Mouse (Mus musculus) megakaryocyte, embryonic 14.5 days (primary cell): ENCODE results near the gene Gprin1. TPM values are rescaled to one million over a fixed set of nuclear protein-coding genes. Genes with fewer than 3 reads are reported as not detected.

Experiments
- H3K27me3 ChIP-seq: replicated peaks from 2 replicates; pipeline ENCODE3; 2012; ENCODE audit warnings: inconsistent platforms
- H3K36me3 ChIP-seq: replicated peaks from 2 replicates; pipeline ENCODE3; 2012; ENCODE audit warnings: low read length, inconsistent platforms, mixed read lengths
- H3K4me1 ChIP-seq: 2 replicates; pipeline ENCODE4 v1.6.1; 2012; ENCODE audit warnings: inconsistent platforms
- H3K4me3 ChIP-seq: replicated peaks from 2 replicates; pipeline ENCODE3; 2012; ENCODE audit warnings: moderate library complexity, mild to moderate bottlenecking, inconsistent platforms
- H3K9me3 ChIP-seq: 2 replicates; pipeline ENCODE4 v1.6.1; 2012; ENCODE audit warnings: inconsistent platforms
- FLI1 ChIP-seq: IDR thresholded peaks from 2 replicates; pipeline ENCODE4 v1.6.1; 2012; ENCODE audit warnings: low read length, inconsistent platforms, mixed read lengths
- GATA1 ChIP-seq: IDR thresholded peaks from 3 replicates; pipeline ENCODE4 v1.6.1; 2012; ENCODE audit warnings: mixed read lengths, low read length, inconsistent platforms, borderline replicate concordance
- polyA plus RNA-seq: library from polyadenylated mRNA; stranded (reverse); fragments of >175 nt; gene quantifications from 2 replicates; pipeline ENCODE4 v1.2.3, GENCODE M21; 2012; ENCODE audit warnings: low replicate concordance; ENCODE audit not compliant: insufficient read depth

Gene Gprin1
- polyA plus RNA-seq, 1 experiment: not detected

DNA sequence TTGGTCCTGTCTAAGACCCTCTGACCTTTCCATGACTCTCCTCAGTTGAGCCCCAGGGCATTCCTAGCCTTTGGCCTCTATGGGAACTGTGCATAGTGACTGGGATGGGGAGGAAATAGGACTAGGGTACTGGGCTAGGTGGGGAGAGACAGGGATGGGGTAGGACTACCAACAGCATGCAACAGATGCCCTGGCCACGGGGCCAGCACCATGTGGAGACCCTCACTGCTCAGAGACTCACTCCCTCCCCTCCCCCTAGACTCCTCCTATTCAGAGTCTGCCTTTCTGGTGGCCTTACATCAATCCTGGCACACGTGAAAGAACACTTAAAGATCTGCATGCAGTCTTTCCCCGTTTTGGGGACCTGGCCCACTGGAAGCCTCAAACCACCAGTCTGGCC is 12.7 kb downstream of the Gprin1 start:
- no peaks in the 10 kb centered on the region for H3K4me1 ChIP-seq
- TF ChIP-seq FLI1: no peak
- no peak for TF ChIP-seq GATA1
- no peaks in the 10 kb centered on the region for H3K9me3 ChIP-seq
- peaks cover 74% of the 10 kb centered on the region for H3K27me3 ChIP-seq
- H3K4me3 ChIP-seq: no peak overlapping the region
- no peaks in the 10 kb centered on the region for H3K36me3 ChIP-seq

- Histone ChIP-seq H3K9me3 (peaks cover 23% of the 10 kb centered on the region), H3K4me1 (no peaks in the 10 kb centered on the region), H3K36me3 (no peaks in the 10 kb centered on the region), H3K4me3 (no peak overlapping the region), H3K27me3 (peaks cover 34% of the 10 kb centered on the region)
- no peak for TF ChIP-seq FLI1
Observed at GRCm38 (mm10) chr13:54726131-54726530, 23.5 kb downstream of the Gprin1 start.

GRCm38 (mm10) chr13:54723143-54723542 is 26.5 kb downstream of the Gprin1 start:
- no peak for TF ChIP-seq FLI1
- no peak for TF ChIP-seq GATA1

DNA sequence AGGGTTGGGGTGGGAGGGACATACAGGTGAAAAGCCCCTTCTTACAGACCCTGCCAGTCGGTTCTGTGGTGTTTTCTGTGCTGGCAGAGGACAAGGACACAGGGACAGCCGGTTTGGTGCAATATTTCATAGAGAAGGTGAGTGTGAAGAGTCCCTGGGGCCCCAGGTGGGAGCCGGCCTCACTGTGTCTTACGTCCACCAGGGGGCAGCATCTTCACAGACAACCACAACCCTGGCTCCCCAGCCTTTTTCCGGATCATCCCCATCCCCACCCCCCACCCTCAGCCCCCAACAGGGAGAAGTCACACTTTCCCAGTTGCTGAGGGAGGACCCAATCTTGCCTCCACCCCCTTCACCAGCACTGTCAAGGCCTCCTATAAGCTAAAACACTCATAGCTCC is 32.8 kb downstream of the Gprin1 start:
- no peaks in the 10 kb centered on the region for H3K36me3 ChIP-seq
- TF ChIP-seq GATA1 (no peak), FLI1 (no peak)
- no peaks in the 10 kb centered on the region for H3K4me1 ChIP-seq
- peaks cover 57% of the 10 kb centered on the region for H3K27me3 ChIP-seq
- H3K4me3 ChIP-seq: no peak overlapping the region
- peaks cover 10% of the 10 kb centered on the region for H3K9me3 ChIP-seq

More at GRCm38 (mm10) chr13:54723143-54723542, 26.5 kb downstream of the Gprin1 start:
- no peaks in the 10 kb centered on the region for H3K36me3 ChIP-seq
- H3K4me1 ChIP-seq: no peaks in the 10 kb centered on the region
- peaks cover 44% of the 10 kb centered on the region for H3K27me3 ChIP-seq
- H3K4me3 ChIP-seq: no peak overlapping the region
- H3K9me3 ChIP-seq: peaks cover 23% of the 10 kb centered on the region

DNA sequence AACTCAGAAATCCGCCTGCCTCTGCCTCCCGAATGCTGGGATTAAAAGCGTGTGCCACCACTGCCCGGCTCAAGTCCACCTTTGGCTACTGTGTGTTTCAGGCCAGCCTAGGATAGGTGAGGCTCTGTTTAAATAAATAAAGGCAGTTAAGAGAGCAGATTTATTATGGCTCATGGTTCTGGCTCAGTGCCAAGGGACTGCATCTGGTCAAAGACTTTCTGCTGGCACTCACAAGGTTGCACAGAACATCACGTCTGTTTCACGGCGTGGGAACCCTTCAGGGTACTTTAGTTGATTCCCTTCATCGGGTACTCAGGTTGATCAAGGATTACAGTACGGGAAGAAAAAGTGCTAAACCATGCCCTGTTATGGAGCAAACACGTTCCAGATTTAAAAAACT is 34.7 kb downstream of the Gprin1 start:
- peaks cover 56% of the 10 kb centered on the region for H3K27me3 ChIP-seq
- no peaks in the 10 kb centered on the region for H3K4me1 ChIP-seq
- H3K9me3 ChIP-seq: peaks cover 20% of the 10 kb centered on the region
- H3K4me3 ChIP-seq: no peak overlapping the region
- no peaks in the 10 kb centered on the region for H3K36me3 ChIP-seq
- TF ChIP-seq FLI1 (no peak), GATA1 (no peak)

DNA sequence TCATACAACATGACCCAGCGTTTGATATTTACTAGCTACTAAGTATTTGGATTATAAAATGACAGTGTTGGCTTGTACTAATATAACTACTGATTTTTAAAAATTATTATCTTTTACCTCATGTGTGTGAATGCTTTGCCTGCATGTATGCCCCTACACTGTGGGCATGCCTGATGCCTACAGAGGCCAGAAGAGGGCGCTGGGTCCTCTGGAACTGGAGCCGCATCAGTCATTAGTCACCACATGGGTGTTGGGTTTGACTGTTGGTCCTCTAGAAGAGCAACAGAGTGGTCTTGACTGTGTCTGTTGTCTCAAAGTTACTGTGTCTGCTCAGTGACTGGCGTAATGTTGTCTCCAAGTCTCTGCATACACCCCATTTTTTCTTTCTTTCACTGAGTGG is 35.3 kb downstream of the Gprin1 start:
- Histone ChIP-seq H3K4me1 (no peaks in the 10 kb centered on the region), H3K36me3 (no peaks in the 10 kb centered on the region), H3K4me3 (no peak overlapping the region), H3K9me3 (peaks cover 20% of the 10 kb centered on the region), H3K27me3 (peaks cover 53% of the 10 kb centered on the region)
- TF ChIP-seq GATA1 (no peak), FLI1 (no peak)

DNA sequence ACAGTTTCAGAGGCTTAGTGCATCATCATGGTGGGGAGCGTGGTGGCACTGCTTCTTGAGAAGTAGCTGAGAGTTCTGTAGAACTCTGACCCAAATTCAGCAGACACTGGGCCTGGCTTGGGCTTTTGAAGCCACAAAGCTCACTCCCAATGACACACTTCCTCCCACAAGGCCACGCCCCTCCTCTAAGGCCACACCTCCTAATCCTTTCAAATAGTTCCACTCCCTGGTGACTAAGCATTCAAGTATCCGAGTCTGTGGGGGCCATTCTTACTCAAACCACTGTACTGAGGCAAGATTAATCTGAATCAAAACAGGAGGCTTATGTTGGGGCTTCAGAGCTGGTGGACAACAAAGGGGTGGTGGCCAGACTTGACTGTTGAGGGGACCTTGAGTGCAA is 38.8 kb downstream of the Gprin1 start:
- Histone ChIP-seq H3K9me3 (peaks cover 20% of the 10 kb centered on the region), H3K4me3 (no peak overlapping the region), H3K36me3 (no peaks in the 10 kb centered on the region), H3K27me3 (peaks cover 34% of the 10 kb centered on the region), H3K4me1 (no peaks in the 10 kb centered on the region)
- TF ChIP-seq GATA1 (no peak), FLI1 (no peak)

DNA sequence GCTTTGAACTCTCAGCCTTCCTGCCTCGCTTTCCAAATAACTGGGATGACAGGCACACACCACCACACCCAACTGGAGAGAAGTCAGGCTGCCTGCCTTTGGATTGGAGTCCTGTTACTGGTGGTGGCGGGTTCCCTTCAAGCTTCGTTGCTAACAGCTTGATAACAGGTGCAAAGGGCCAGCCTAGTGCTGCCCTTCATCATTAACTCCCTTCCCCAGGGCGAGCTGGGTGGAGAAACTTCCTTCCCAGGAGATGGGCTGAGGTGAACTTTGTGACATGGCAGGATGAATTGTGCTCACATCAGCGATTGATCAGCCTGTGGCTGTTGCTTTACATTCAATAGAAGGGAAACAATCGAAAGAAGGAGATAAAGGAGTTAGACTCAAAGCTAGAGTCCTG is 44.8 kb downstream of the Gprin1 start:
- H3K4me3 ChIP-seq: no peak overlapping the region
- no peaks in the 10 kb centered on the region for H3K9me3 ChIP-seq
- H3K36me3 ChIP-seq: no peaks in the 10 kb centered on the region
- TF ChIP-seq GATA1 (no peak), FLI1 (no peak)
- peaks cover 48% of the 10 kb centered on the region for H3K27me3 ChIP-seq
- H3K4me1 ChIP-seq: peaks cover 4% of the 10 kb centered on the region; the same call in 1 of the 2 replicates

- Histone ChIP-seq H3K4me1 (peaks cover 4% of the 10 kb centered on the region; the same call in 1 of the 2 replicates), H3K9me3 (no peaks in the 10 kb centered on the region), H3K27me3 (peaks cover 48% of the 10 kb centered on the region), H3K36me3 (no peaks in the 10 kb centered on the region), H3K4me3 (no peak overlapping the region)
- no peak for TF ChIP-seq FLI1
- TF ChIP-seq GATA1: no peak
Observed at GRCm38 (mm10) chr13:54702507-54702906, 47.2 kb downstream of the Gprin1 start.

- Histone ChIP-seq H3K4me3 (no peak within 1 kb of the TSS), H3K4me1 (peaks cover 5% of the 10 kb centered on the region), H3K9me3 (no peaks in the 10 kb centered on the region), H3K36me3 (no peaks in the 10 kb centered on the region), H3K27me3 (peaks cover 44% of the 10 kb centered on the region)
- TF ChIP-seq FLI1 (no peak), GATA1 (no peak)
Observed at GRCm38 (mm10) chr13:54701243-54701642, 48.4 kb downstream of the Gprin1 start, which contains the start of gene Cdhr2. Gene Cdhr2, plus strand, starts transcription at chr13:54701461.

DNA sequence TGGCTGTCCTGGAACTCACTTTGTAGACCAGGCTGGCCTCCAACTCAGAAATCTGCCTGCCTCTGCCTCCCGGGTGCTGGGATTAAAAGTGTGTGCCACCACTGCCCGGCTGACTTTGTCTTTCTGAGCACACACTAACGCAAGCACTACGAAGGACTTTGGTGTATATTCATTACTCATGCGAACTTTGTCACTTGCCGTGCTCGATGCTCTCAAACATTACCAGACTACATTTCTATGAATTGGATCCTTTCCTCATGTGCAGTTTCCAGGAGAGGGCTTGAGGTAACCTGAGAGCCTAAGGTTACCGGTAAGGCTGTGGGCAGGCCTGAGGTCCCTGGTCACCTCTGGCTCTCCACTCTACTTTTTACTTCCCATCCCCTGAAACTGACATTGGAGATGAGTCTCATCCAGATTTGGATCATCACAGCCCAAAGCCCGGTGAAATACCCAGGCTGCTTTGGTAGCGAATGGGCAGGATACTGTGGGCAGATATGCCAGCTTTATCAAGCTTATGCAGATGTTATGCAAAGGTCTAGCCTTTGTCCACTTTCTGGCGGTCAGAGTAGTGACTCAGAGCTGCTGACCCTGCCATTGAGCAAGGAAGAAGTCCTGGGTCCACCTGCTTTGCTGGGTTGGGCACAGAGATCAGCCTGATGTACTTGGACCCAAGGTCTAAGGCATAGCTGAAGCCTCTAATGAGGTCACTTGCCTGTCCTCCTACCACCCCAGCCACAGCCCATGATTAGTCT is 54.0 kb downstream of the Gprin1 start:
- Histone ChIP-seq H3K4me3 (no peak overlapping the region), H3K9me3 (no peaks in the 10 kb centered on the region), H3K36me3 (peaks cover 2% of the 10 kb centered on the region), H3K27me3 (peaks cover 6% of the 10 kb centered on the region), H3K4me1 (peaks cover 43% of the 10 kb centered on the region)
- TF ChIP-seq GATA1 (no peak), FLI1 (no peak)
